ENCODE assay signal across 8 mouse cellular contexts in genomic region chr6:140856468-140857117, GRCm38 (mm10).
A peak's percentile ranks its signal among the peaks of the same experiment; 100 is the strongest.
DNase-seq lines count a peak whose midpoint lies in the region; ATAC-seq and TF ChIP-seq lines count a peak whose summit lies in the region.

No protein-coding gene starts in this region.

- peak overlapping the region; percentile 35 for H3K4me3 ChIP-seq in heart, embryonic 12.5 days
- H3K4me3 ChIP-seq in forebrain, postnatal 0 days (ENCODE audit: low read depth, low read length): peak overlapping the region; percentile 24
- no peak overlapping the region for H3K4me3 ChIP-seq in liver, embryonic 16.5 days (ENCODE audit: low read depth, low read length)

- ATAC-seq in heart, embryonic 12.5 days (ENCODE audit: insufficient number of reproducible peaks, low FRiP score): no peak
- peak; percentile 52; the same call in 1 of the 2 replicates for ATAC-seq in forebrain, postnatal 0 days
- no peak for ATAC-seq in liver, embryonic 16.5 days (ENCODE audit: low read depth)

- H3K9me3 ChIP-seq in heart, embryonic 12.5 days (replicated peaks): no peaks in the 10 kb centered on the region
- H3K9me3 ChIP-seq in forebrain, postnatal 0 days (ENCODE audit: low read length): no peaks in the 10 kb centered on the region
- H3K9me3 ChIP-seq in liver, embryonic 16.5 days (replicated peaks; ENCODE audit: control insufficient read depth, low read length): no peaks in the 10 kb centered on the region

- peak overlapping the region; percentile 65 for H3K4me2 ChIP-seq in heart, embryonic 12.5 days
- H3K4me2 ChIP-seq in forebrain, postnatal 0 days (ENCODE audit: low read depth): peak overlapping the region; percentile 48
- H3K4me2 ChIP-seq in liver, embryonic 16.5 days (ENCODE audit: low read depth, low read length): peak overlapping the region; percentile 20; the same call in 1 of the 2 replicates

- no peak for TF ChIP-seq CTCF in forebrain, postnatal 0 days (IDR thresholded peaks at IDR 0.05; ENCODE audit: low read depth)

- no peak for DNase-seq in heart, adult 11 months
- peak; percentile 23 for DNase-seq in cerebellum, adult 8-10 months
- DNase-seq in forebrain, postnatal 0 days: no peak
- no peak for DNase-seq in thymus, postnatal 0 days (ENCODE audit: low spot score)
- no peak for DNase-seq in layer of hippocampus, adult 9-11 months
- DNase-seq in layer of hippocampus, adult 9-10 months (ENCODE audit: low spot score): no peak

- no peak overlapping the region for H3K9ac ChIP-seq in heart, embryonic 12.5 days
- 0 out of 2 replicates have a peak overlapping the region, but pooled peaks have one; percentile 25 for H3K9ac ChIP-seq in forebrain, postnatal 0 days
- no peak overlapping the region for H3K9ac ChIP-seq in liver, embryonic 16.5 days (ENCODE audit: low read depth, low read length)

- H3K36me3 ChIP-seq in heart, embryonic 12.5 days: no peaks in the 10 kb centered on the region
- H3K36me3 ChIP-seq in forebrain, postnatal 0 days (ENCODE audit: insufficient read depth): no peaks in the 10 kb centered on the region
- H3K36me3 ChIP-seq in liver, embryonic 16.5 days (ENCODE audit: control insufficient read depth, insufficient read depth): no peaks in the 10 kb centered on the region

- WGBS in heart, embryonic 12.5 days: 25% methylated on average over 14 of the region's 14 CpGs
- 19% methylated on average over 14 of the region's 14 CpGs for WGBS in forebrain, postnatal 0 days
- 25% methylated on average over 14 of the region's 14 CpGs for WGBS in liver, embryonic 16.5 days (ENCODE audit: insufficient replicate concordance)

- H3K27me3 ChIP-seq in heart, embryonic 12.5 days (replicated peaks): no peaks in the 10 kb centered on the region
- no peaks in the 10 kb centered on the region; the same call in 1 of the 2 replicates for H3K27me3 ChIP-seq in forebrain, postnatal 0 days (ENCODE audit: insufficient read depth, low read length)
- H3K27me3 ChIP-seq in liver, embryonic 16.5 days (ENCODE audit: control insufficient read depth, insufficient read depth, low read depth, low read length): peaks cover 3% of the 10 kb centered on the region

- no peak overlapping the region for H3K27ac ChIP-seq in heart, embryonic 12.5 days (ENCODE audit: poor library complexity, severe bottlenecking)
- no peak overlapping the region for H3K27ac ChIP-seq in forebrain, postnatal 0 days (ENCODE audit: low read depth, low read length)
- H3K27ac ChIP-seq in liver, embryonic 16.5 days (ENCODE audit: low read length): no peak overlapping the region

- H3K4me1 ChIP-seq in heart, embryonic 12.5 days (replicated peaks): peaks cover 13% of the 10 kb centered on the region; the same call in 1 of the 2 replicates
- H3K4me1 ChIP-seq in forebrain, postnatal 0 days (ENCODE audit: insufficient read depth): peaks cover 12% of the 10 kb centered on the region
- no peaks in the 10 kb centered on the region for H3K4me1 ChIP-seq in liver, embryonic 16.5 days (ENCODE audit: control insufficient read depth, low read depth, low read length)
